ENCODE assay signal across 12 mouse cellular contexts in the genomic region with DNA sequence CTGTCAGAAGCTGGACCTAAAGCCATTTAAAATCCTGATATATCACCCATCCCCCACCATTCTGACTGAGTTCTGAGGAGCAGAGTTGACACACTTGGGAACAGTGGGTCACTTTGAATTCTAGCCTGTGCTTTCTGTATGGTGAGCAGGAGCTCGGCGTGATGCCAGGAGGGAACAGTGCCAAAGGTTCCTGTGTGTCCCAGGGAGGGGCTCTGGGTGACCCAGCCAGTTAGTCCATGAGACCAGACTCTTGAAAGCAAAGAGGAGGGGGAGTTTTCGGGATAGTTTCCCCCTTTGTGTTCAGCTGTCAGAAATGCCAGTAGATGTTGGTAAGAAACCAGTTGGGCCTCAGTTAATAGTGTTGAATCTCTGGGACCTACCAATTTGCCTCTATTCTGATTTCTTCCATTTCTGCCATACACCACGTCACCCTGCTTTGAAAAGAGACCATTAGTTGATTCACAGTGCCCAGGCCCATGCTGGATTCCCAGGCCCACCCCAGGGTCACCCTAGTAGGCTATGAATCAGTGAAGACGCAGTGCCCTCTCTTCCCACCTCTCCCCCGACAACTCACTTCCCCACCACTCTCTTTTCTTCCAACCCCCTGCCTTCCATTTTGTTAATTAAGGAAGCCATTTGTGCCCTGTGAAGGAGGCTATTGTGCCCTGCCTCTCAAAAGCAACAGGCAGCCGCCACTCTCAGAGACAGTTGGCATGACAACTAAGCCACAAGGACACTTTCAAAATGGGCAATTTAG. TPM values are rescaled to one million over a fixed set of nuclear protein-coding genes. Genes with fewer than 3 reads are reported as not detected.
DNase-seq lines count a peak whose midpoint lies in the region; ATAC-seq lines count a peak whose summit lies in the region.
"Had no signal": no experiment of that assay in that cellular context is flagged by ENCODE, and none has a peak within 500 bp of the region (broad histone marks: within the 10 kb centered on the region; RNA-seq: fewer than 3 reads in every experiment).

No protein-coding gene starts in this region.

- H3K27me3 ChIP-seq in kidney, embryonic 16.5 days (ENCODE audit: insufficient read depth, low read length), result no peaks in the 10 kb centered on the region
- peaks cover 46% of the 10 kb centered on the region for H3K27me3 ChIP-seq in forebrain, embryonic 10.5 days (ENCODE audit: poor library complexity, severe bottlenecking)
- no peaks in the 10 kb centered on the region for H3K27me3 ChIP-seq in midbrain, embryonic 14.5 days (ENCODE audit: control insufficient read depth, insufficient read depth, low read length)
- H3K27me3 ChIP-seq: liver, embryonic 15.5 days; stomach, embryonic 15.5 days had no signal

- no peak overlapping the region for H3K4me2 ChIP-seq in kidney, embryonic 16.5 days (replicated peaks; ENCODE audit: low read depth, low read length)
- no peak overlapping the region for H3K4me2 ChIP-seq in midbrain, embryonic 14.5 days (ENCODE audit: low read length)
- H3K4me2 ChIP-seq: liver, embryonic 15.5 days; stomach, embryonic 15.5 days had no signal

- 75% methylated on average over 7 of the region's 7 CpGs for WGBS in kidney, embryonic 16.5 days
- 36% methylated on average over 7 of the region's 7 CpGs for WGBS in forebrain, embryonic 10.5 days
- WGBS in midbrain, embryonic 14.5 days, result 29% methylated on average over 7 of the region's 7 CpGs

- no peaks in the 10 kb centered on the region for H3K36me3 ChIP-seq in kidney, embryonic 16.5 days (ENCODE audit: insufficient read depth, low read length)
- H3K36me3 ChIP-seq in forebrain, embryonic 10.5 days (replicated peaks), result no peaks in the 10 kb centered on the region
- no peaks in the 10 kb centered on the region for H3K36me3 ChIP-seq in midbrain, embryonic 14.5 days (ENCODE audit: control insufficient read depth, insufficient read depth, low read length)
- H3K36me3 ChIP-seq: liver, embryonic 15.5 days; stomach, embryonic 15.5 days had no signal

- no peaks in the 10 kb centered on the region for H3K4me1 ChIP-seq in kidney, embryonic 16.5 days (ENCODE audit: insufficient read depth, low read length)
- peaks cover 32% of the 10 kb centered on the region for H3K4me1 ChIP-seq in forebrain, embryonic 10.5 days
- peaks cover 14% of the 10 kb centered on the region for H3K4me1 ChIP-seq in midbrain, embryonic 14.5 days (ENCODE audit: control insufficient read depth, insufficient read depth, low read length)
- H3K4me1 ChIP-seq: liver, embryonic 15.5 days; stomach, embryonic 15.5 days had no signal

- intact Hi-C loops in heart, postnatal 14 days (cut with DNase I), result no loop called here

- H3K9ac ChIP-seq in kidney, embryonic 16.5 days (replicated peaks; ENCODE audit: low read length), result no peak overlapping the region
- H3K9ac ChIP-seq in midbrain, embryonic 14.5 days (replicated peaks; ENCODE audit: low read length), result no peak overlapping the region
- H3K9ac ChIP-seq: liver, embryonic 15.5 days; stomach, embryonic 15.5 days had no signal

- no peak overlapping the region for H3K27ac ChIP-seq in kidney, embryonic 16.5 days (ENCODE audit: low read length)
- peak overlapping the region; percentile 54 for H3K27ac ChIP-seq in forebrain, embryonic 10.5 days
- H3K27ac ChIP-seq in midbrain, embryonic 14.5 days (replicated peaks; ENCODE audit: low read depth, low read length), result peak overlapping the region; percentile 55; the same call in 1 of the 2 replicates
- H3K27ac ChIP-seq: liver, embryonic 15.5 days; stomach, embryonic 15.5 days had no signal

- DNase-seq in kidney, postnatal 25 days, result peak; percentile 25 to 42
- DNase-seq in adrenal gland, postnatal 14 days, result peak; percentile 47
- peak; percentile 62 for DNase-seq in forebrain, embryonic 10.5 days (ENCODE audit: extremely low spot score, low spot score)
- DNase-seq in midbrain, embryonic 14.5 days, result peak; percentile 80
- no peak for DNase-seq in heart, postnatal 14 days
- DNase-seq in heart, adult 18-20 months, result no peak
- no peak for DNase-seq in thymus, postnatal 36 days

- peaks cover 3% of the 10 kb centered on the region; the same call in 1 of the 2 replicates for H3K9me3 ChIP-seq in kidney, embryonic 16.5 days (ENCODE audit: low read length)
- H3K9me3 ChIP-seq in forebrain, embryonic 10.5 days, result peaks cover 4% of the 10 kb centered on the region; the same call in 1 of the 2 replicates
- no peaks in the 10 kb centered on the region for H3K9me3 ChIP-seq in midbrain, embryonic 14.5 days (ENCODE audit: control insufficient read depth, low read length)
- H3K9me3 ChIP-seq: liver, embryonic 15.5 days; stomach, embryonic 15.5 days had no signal

- no peak overlapping the region for H3K4me3 ChIP-seq in kidney, embryonic 16.5 days (ENCODE audit: low read length)
- H3K4me3 ChIP-seq in forebrain, embryonic 10.5 days, result peak overlapping the region; percentile 11; the same call in 1 of the 2 replicates
- H3K4me3 ChIP-seq in midbrain, embryonic 14.5 days (replicated peaks; ENCODE audit: low read depth, low read length), result no peak overlapping the region
- H3K4me3 ChIP-seq: liver, embryonic 15.5 days; stomach, embryonic 15.5 days had no signal

- ATAC-seq in kidney, embryonic 16.5 days (ENCODE audit: low FRiP score, low TSS enrichment), result no peak
- peak; percentile 74 for ATAC-seq in midbrain, embryonic 14.5 days (ENCODE audit: low FRiP score, low TSS enrichment)

RNA-seq across cellular contexts. Expression of a gene that starts 38.6 kb away (rescaled TPM):
- 185 and 187 TPM in 2 replicates for polyA plus RNA-seq in kidney, embryonic 16.5 days (2015; fragmentation: Nextera tagmentation; extraction: Ambion mirVana)
- 111 and 113 TPM in 2 replicates for total RNA-seq in adrenal gland, postnatal 14 days (2021)
- polyA plus RNA-seq in forebrain, embryonic 10.5 days (2016; fragmentation: Nextera tagmentation; extraction: Ambion mirVana), result 157 TPM in 2 replicates
- 84.0 and 146 TPM in 2 replicates for polyA plus RNA-seq in midbrain, embryonic 14.5 days (2014; fragmentation: Nextera tagmentation; extraction: Ambion mirVana)
- 10 to 100 TPM; 91.7 to 98.2 TPM for total RNA-seq in heart, postnatal 14 days (2021)
- total RNA-seq in heart, adult 18-20 months (2021), result 100 to 1,000 TPM; 104 to 110 TPM

RNA-seq across cellular contexts. Expression of a gene that starts 39.0 kb away (rescaled TPM):
- polyA plus RNA-seq in kidney, embryonic 16.5 days (2015; fragmentation: Nextera tagmentation; extraction: Ambion mirVana), result 0.59 TPM in 1 of 2 replicates, not detected in the other
- total RNA-seq in adrenal gland, postnatal 14 days (2021), result 0.68 TPM in 1 of 2 replicates, not detected in the other
- polyA plus RNA-seq in forebrain, embryonic 10.5 days (2016; fragmentation: Nextera tagmentation; extraction: Ambion mirVana), result 0.22 TPM in 1 of 2 replicates, not detected in the other
- polyA plus RNA-seq in midbrain, embryonic 14.5 days (2014; fragmentation: Nextera tagmentation; extraction: Ambion mirVana), result not detected in 2 replicates
- not detected for total RNA-seq in heart, postnatal 14 days (2021)
- not detected for total RNA-seq in heart, adult 18-20 months (2021)
- total RNA-seq: common myeloid progenitor, adult 5-6 weeks had no signal
- polyA plus RNA-seq: heart, postnatal 0 days had no signal

Comparison
In these comparisons a context has a peak if more than half of its experiments do, and no peak if none do; other contexts are left out.
1. DNase-seq: peak in kidney, postnatal 25 days (2 of 2), adrenal gland, postnatal 14 days (single experiment), forebrain, embryonic 10.5 days (single experiment) and midbrain, embryonic 14.5 days (single experiment); none in heart, postnatal 14 days (0 of 2), heart, adult 18-20 months (0 of 2) and thymus, postnatal 36 days (0 of 2).